Mouse (Mus musculus) spleen, postnatal 4 days (tissue): ENCODE results near the gene Mfsd6l.
A peak's percentile ranks its signal among the peaks of the same experiment; 100 is the strongest.

ENCODE experiments used
- DNase-seq, 2 experiments: peaks; one replicate each; pipeline ENCODE4 v3.0.0; 2022; ENCODE audit warnings: low spot score in 2 of 2

The Mfsd6l gene

DNA sequence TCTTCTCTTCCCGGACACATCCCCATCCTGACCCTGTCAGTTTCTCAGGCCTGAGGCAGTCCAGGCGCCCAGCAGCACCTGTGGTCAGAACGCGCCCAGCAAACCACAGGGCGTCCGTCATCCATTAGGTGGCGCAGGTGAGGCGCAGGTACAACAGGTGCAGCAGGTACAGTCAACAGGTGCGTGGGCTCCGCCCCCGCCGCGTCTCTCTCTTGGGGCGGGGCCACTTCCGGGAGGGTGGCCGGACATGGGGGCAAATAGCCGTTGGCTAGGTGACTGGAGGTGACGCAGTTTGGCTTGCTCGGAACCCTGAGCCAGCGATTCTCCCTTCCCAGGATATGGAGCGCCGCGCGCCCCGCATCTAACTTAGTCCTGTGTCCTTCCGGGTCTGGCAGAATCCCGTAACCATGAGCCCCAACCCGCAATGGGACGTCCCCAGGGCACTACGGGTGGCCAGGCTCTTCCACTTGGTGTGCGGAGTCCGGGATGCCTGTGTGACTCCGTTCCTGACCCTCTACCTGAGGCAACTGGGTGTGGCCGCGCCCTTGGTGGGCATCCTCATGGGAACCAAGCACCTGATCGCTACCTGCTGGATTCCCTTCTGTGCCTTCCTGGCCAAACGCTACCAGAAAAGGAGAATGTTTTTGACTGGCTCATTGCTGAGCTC, at the start of gene Mfsd6l:
Gene Mfsd6l, plus strand, starts transcription at position 269 of the 667 bp plus-strand sequence.
- DNase-seq, result no peak

GRCm38 (mm10) chr11:68507246-68507645, 48.7 kb upstream of the Mfsd6l start:
- no peak for DNase-seq

GRCm38 (mm10) chr11:68508619-68509018, 47.4 kb upstream of the Mfsd6l start:
- DNase-seq, result no peak

GRCm38 (mm10) chr11:68509194-68509593, 46.8 kb upstream of the Mfsd6l start:
- no peak for DNase-seq

DNA sequence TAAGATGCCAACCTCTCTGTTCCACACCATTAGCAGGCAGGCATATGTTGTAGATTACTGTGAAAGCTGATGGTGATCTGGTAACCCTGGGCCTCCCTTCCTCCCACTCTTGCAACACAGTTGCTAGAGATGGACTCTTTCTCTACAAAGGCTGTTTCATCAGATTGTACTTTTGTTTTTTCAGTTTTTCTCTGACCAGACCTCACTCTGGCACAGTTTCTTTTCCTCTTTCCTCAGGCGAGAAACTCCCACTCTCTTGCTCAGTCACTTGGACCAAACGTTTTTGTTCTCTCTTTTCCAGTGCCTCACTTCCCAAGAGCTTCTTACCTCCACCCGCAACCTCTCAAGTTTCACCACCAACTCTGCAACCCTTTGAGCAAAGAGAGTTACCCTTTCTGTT, 42.0 kb upstream of the Mfsd6l start:
- no peak for DNase-seq

DNA sequence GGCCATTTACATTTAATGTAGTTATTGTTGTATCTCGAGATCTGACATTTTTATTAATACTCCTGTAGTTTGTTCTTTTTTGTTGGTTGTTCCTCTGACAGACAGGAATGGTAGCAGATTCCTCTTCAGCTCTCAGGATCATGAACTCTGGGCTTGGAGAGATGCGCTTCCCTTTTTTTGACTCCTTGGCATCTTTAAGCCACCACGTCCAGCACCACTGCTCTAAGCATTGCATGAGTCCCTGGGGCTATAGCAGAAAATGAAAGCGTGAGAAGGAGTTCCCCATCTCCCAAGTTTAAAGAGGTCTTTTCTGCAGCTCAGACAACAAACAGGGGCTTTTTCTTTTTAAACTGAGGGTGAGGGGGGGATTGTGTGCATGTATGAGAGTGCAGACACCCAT, 36.6 kb upstream of the Mfsd6l start:
- DNase-seq, result no peak

- DNase-seq, result no peak
Observed at GRCm38 (mm10) chr11:68519815-68520214, 36.2 kb upstream of the Mfsd6l start.

DNA sequence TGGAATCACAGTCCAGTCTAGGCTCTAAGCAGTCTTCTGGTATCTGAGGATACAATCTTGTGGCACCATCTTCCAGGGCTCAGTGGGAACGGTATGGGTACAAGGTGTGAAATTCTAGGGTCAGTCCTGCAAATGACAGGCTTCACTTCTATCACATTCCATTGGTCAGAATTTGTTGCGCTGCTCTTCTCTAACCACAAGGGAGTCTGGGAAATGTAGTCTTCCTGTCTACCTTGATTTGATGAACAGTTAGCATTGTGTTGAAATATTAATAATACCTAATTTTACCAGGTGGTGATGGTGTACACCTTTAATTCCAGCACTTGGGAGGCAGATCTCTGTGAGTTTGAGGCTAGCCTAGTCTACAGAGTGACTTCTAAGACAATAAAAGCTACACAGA, 35.5 kb upstream of the Mfsd6l start:
- DNase-seq, result no peak

DNA sequence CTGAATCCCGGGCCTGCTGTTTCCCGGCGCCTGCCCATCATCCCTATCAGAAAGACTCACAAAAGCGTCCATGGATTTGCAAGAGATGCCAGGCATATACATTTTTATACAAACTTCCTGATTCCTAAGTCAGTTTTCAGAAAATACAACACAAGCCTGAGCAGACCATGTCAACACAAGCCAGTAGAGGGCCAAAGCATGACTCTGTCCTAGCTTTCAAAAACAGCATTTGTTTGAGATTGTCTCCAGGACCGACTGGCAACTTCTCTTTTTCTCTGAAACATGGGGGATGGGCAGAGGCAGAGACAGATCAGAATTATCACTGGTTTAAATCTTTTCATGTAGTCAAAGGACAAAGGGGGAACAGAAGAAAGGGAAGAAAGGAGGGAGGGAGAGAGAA, 34.6 kb upstream of the Mfsd6l start:
- DNase-seq, result no peak

GRCm38 (mm10) chr11:68526441-68526840, 29.5 kb upstream of the Mfsd6l start:
- no peak for DNase-seq

DNA sequence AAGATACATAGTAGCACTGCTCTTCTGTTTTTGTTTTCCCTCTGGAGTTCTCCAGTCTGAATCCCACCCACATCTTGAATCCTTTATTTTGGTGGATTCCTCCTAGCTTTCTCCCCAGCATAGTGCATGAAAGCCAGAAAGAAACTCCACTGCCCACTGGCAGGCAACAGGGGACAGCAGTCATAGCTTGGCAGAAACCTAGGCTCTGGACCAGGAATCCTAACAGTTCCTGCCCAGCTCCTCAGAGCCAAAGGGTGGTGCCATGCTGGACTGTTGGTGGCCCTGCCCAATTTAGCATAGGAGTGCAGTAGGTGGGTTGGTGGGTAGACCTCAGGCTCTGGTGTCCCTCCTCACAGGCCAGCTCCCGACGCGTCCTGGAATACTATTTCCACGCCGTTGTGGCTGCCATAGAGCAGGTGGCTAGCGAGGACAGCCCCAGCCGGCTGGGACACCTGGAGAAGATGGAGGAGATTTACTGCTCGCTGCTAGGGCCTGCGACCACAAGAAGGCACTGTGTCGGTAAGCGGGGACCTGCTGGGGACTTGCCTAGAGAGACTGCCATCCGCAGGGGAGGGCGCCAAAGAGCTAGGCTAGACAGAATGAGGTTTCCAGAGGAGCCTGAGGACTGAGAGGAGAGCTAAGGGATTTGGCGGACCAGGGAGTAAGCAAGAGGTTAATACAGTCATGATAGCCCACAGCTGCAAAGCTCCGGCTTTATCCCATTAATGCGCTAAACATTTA, 24.8 kb upstream of the Mfsd6l start:
- DNase-seq, result peak in 1 of 2 experiments; percentile 42

DNA sequence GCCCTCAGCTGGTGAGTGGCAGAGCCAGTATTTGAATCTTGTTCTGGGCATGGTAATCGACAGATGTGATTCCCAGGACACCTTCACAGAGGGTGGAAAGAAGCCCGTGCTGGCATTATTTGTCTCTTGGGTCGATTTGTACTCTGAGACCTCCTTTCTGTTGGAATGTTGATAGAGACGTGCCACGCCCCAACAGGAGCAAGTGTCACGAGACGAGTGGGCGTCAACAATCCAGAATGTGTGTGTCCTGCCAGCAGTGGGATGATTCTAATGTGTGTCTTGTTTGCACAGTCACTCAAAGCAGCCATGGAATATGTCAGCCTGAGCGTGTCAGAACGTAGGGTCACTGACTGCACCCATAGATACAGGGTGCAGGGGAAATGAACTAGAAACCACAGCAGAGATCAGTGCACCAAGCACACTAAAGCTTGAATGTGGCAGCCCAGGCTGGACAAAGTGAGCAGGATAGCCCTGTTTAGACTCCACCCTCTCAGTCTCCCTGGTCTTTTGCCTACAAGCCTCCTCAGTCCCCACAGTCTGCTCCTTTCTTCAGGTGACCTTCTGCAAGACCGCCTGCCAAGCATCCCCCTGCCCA, 23.9 kb upstream of the Mfsd6l start:
- no peak for DNase-seq

GRCm38 (mm10) chr11:68532773-68533172, 23.2 kb upstream of the Mfsd6l start:
- no peak for DNase-seq

DNA sequence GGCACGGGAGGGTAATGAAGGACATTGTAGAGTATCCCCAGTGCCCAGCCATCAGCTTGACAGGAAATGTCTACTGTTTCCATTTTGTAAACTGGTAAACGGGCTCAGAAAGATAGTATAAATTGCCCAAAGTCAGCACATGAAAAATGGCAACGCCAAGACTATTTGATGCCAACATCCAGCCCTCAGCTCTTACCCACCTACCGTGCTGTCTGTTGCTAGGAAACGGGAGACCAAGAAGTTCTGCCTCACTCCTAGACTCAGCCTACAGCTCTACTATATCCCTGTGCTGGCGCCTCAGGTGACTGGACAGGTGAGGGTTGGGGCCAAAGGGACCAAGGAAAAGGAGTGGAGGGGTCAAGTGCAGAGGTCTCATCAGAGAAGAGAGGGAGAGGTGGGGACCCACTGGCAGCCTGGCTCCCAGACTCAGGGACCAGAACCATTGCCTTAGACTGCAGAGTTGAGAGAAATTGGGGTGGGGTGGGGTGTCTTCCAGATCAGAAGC, 22.0 kb upstream of the Mfsd6l start:
- no peak for DNase-seq

DNA sequence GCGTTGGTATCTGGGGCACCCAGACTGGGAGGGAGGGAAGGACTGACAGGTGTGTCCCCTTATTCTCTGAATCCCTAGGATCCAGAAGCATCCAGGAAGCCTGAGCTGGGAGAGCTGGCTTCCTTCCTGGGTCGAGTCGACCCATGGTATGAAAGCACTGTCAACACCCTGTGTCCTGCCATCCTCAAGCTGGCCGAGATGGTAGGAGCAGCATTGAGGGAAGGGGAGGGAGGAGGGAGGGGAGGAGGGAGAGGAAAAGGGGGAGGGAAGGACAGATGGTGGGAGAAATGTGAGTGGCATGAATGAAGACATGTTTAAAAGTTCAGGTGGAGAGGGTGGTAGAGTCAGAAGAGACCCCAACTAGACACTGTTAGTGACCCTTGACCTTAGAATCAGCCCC, 20.0 kb upstream of the Mfsd6l start:
- DNase-seq, result no peak

GRCm38 (mm10) chr11:68536465-68536864, 19.5 kb upstream of the Mfsd6l start:
- no peak for DNase-seq

DNA sequence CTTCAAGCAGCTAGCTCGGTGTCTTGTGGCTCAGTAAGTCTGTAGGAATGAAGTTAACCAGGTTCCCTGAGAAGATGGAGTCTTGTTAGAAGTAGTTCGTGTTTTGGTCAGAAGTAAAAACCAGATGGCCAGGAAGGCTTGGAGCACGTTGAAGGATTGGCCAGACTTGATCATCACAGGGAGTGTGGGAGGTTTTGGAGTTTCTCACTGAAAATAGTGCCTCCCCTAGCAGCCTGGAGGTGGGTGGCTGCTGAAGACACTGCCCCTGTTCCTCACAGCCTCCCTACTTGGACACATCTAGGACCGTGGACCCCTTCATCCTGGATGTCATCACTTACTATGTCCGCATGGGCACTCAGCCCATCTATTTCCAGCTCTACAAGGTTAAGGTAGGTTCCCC, 16.4 kb upstream of the Mfsd6l start:
- DNase-seq, result no peak

- DNase-seq, result no peak
Observed at GRCm38 (mm10) chr11:68544554-68544953, 11.4 kb upstream of the Mfsd6l start.

DNA sequence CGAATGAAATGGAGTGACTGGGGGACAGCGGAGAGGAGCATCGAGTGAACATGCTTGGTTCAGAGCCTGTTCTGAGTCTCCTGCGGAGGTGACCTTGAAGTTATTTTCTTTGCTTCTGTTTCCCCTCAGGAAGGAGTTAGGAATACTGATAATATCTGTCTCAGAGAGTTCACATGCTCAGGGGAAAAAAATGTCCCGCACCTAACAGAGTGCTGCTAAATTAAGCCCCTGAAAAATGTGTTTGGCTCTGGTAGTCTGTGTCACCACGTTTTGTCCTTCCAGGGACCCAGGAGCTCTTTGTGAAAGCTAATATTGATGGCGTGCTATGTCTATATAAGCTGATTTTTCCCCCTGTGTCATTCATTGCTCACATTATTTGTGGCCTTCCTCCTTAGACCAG, 10.8 kb upstream of the Mfsd6l start:
- DNase-seq, result no peak

- DNase-seq, result no peak
Observed at GRCm38 (mm10) chr11:68545682-68546222, 10.2 kb upstream of the Mfsd6l start.

GRCm38 (mm10) chr11:68547484-68547883, 8.5 kb upstream of the Mfsd6l start:
- DNase-seq, result no peak

- DNase-seq, result no peak
Observed at GRCm38 (mm10) chr11:68549597-68549996, 6.4 kb upstream of the Mfsd6l start.

- DNase-seq, result no peak
Observed at GRCm38 (mm10) chr11:68550358-68550757, 5.6 kb upstream of the Mfsd6l start.
